Mouse (Mus musculus): Measurements from ENCODE around the gene 1700024G13Rik. TPM values are rescaled to one million over a fixed set of nuclear protein-coding genes. Genes with fewer than 3 reads are reported as not detected.

The 1700024G13Rik gene
- polyA plus RNA-seq, 1 experiment from 2014 or later, result not detected

- Histone ChIP-seq H3K36me3 (peaks cover 29% of the 10 kb centered on the region), H3K4me1 (replicated peaks) (no peaks in the 10 kb centered on the region), H3K9ac (no peak overlapping the region), H3K4me3 (no peak overlapping the region), H3K4me2 (no peak overlapping the region), H3K27me3 (replicated peaks) (no peaks in the 10 kb centered on the region), H3K27ac (ENCODE audit: poor library complexity, severe bottlenecking) (no peak overlapping the region), H3K9me3 (replicated peaks) (no peaks in the 10 kb centered on the region)
- ATAC-seq (ENCODE audit: insufficient number of reproducible peaks, low FRiP score), result no peak
- WGBS, result 84% methylated on average over 20 of the region's 20 CpGs
Observed at GRCm38 (mm10) chr14:32332515-32333445, 55.4 kb downstream of the 1700024G13Rik start.

DNA sequence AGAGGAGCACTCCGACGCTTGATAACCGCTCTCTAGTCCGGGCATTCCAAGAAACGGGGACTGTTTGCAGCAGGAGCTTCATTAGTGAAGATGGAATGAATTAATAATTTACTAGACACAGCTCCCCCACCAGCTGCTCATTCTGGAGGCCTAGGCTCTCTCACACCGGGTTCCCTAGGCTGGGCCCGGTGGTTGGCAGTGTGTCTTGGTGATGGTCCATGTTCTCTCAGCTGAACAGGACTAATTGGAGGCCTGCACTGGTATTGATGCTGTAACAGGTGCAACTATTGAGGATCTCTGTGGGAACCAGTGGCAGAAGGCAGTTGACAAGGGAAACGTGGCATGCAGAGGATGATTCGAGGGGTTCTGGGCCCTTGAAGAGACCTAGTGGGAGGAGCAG, 60.8 kb downstream of the 1700024G13Rik start:
- Histone ChIP-seq H3K36me3 (peaks cover under 1% of the 10 kb centered on the region; the same call in 1 of the 2 replicates), H3K9me3 (replicated peaks) (no peaks in the 10 kb centered on the region), H3K4me2 (no peak overlapping the region), H3K4me1 (replicated peaks) (peaks cover 5% of the 10 kb centered on the region; the same call in 1 of the 2 replicates), H3K4me3 (no peak overlapping the region), H3K9ac (no peak overlapping the region), H3K27me3 (replicated peaks) (no peaks in the 10 kb centered on the region), H3K27ac (ENCODE audit: poor library complexity, severe bottlenecking) (no peak overlapping the region)
- ATAC-seq (ENCODE audit: insufficient number of reproducible peaks, low FRiP score), result no peak
- WGBS, result 82% methylated on average over 9 of the region's 9 CpGs

Other genes starting within 250 kb of the 1700024G13Rik start
- gene Msmb, start 246.4 kb downstream of the 1700024G13Rik start, polyA plus RNA-seq (2016; fragmentation: Nextera tagmentation; extraction: Ambion mirVana), result not detected in 2 replicates
- gene Ncoa4, start 228.5 kb downstream of the 1700024G13Rik start, polyA plus RNA-seq (2016; fragmentation: Nextera tagmentation; extraction: Ambion mirVana), result 146 and 147 TPM in 2 replicates
- gene Timm23, start 186.5 kb downstream of the 1700024G13Rik start, polyA plus RNA-seq (2016; fragmentation: Nextera tagmentation; extraction: Ambion mirVana), result 279 and 286 TPM in 2 replicates
- 35.5 and 37.9 TPM in 2 replicates for gene Parg, start 186.4 kb downstream of the 1700024G13Rik start, polyA plus RNA-seq (2016; fragmentation: Nextera tagmentation; extraction: Ambion mirVana)
- 19.2 and 19.4 TPM in 2 replicates for gene Ogdhl, start 66.4 kb downstream of the 1700024G13Rik start, polyA plus RNA-seq (2016; fragmentation: Nextera tagmentation; extraction: Ambion mirVana)
- gene Slc18a3, start 76.5 kb upstream of the 1700024G13Rik start, polyA plus RNA-seq (2016; fragmentation: Nextera tagmentation; extraction: Ambion mirVana), result 0.15 TPM in 2 replicates
- gene Chat, start 77.6 kb upstream of the 1700024G13Rik start, polyA plus RNA-seq (2016; fragmentation: Nextera tagmentation; extraction: Ambion mirVana), result not detected in 2 replicates
- gene Ercc6, start 125.1 kb upstream of the 1700024G13Rik start, polyA plus RNA-seq (2016; fragmentation: Nextera tagmentation; extraction: Ambion mirVana), result 15.1 and 19.6 TPM in 2 replicates
- gene Prrxl1, start 211.0 kb upstream of the 1700024G13Rik start, polyA plus RNA-seq (2016; fragmentation: Nextera tagmentation; extraction: Ambion mirVana), result 0.14 TPM in 1 of 2 replicates, not detected in the other

Data from heart, embryonic 12.5 days (tissue).